Mouse (Mus musculus): ENCODE measurements at regions not wholly inside any gene's neighbourhood (a gene's known extent, or its start where the extent isn't known, plus 50 kb on each side); places are given as distances from the start of the nearest gene placed in this dataset.

GRCm38 (mm10) chr4:31601536-31601935 lies 362.4 kb upstream of the Map3k7 start:
- intact Hi-C loops (cut with DNase I) = no loop called here
- DNase-seq = no peak

DNA sequence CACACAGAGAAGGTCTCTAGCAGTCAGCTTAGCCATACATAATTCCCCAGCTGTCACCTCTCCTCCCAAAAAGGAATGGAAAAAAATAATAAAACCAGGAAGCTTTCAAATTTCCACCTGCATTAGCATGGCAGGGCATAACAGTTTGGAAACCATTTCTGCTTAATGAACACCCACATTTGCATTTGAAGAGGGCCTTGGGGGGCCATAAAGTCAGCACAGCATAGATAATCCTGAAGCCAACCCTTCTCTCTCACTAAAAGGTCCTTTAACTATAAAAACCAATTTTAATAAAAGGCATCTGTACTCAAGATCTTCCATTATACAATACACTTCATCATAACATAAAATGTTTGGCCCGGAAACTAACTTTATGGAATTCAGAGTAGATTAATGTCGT lies 360.1 kb upstream of the Map3k7 start:
- intact Hi-C loops (cut with DNase I) = no loop called here
- no peak for DNase-seq

DNA sequence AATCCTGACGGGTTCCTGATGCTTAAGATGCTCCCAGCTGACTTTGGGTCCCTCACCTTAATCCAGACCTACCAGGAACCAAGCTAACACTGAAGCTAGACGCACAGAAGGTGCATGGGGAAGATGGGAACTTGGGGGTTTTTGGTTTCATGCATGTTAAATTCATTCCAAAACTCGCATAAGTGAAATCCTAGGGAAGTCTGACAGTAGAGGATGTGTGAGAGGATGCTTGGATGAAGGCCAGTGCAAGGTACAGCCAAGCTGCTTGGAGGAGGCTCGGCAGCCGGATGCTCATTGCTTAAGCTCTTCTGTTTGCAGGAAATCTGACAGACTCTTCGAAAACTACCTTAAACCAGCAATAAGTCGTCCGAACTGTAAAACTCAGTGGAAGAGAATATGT lies 355.1 kb upstream of the Map3k7 start:
- DNase-seq = no peak
- intact Hi-C loops (cut with DNase I) = no loop called here

DNA sequence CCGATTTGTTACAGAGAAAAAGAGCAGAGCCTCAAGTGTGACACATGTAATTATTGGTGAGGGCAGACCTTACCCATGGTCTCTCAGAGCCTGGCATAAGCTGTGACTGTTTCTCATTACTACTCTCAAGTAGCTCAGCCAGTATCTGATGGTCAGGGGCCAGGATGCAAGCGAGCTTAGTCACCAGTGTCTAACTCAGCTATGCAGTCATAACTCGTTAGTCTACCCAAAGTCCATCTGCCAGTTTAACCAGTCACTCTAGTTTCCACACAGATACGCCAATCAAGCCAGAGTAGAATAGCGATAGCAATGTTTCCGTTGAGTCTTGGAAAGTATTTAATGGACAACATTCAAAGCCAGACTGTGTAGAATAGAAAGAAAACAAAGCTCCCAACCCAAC lies 354.3 kb upstream of the Map3k7 start:
- intact Hi-C loops (cut with DNase I) = no loop called here
- DNase-seq = no peak

GRCm38 (mm10) chr4:31612147-31612824 lies 351.6 kb upstream of the Map3k7 start:
- DNase-seq = no peak
- intact Hi-C loops (cut with DNase I) = no loop called here

- intact Hi-C loops (cut with DNase I) = no loop called here
Measured at GRCm38 (mm10) chr4:31612825-31613514, 350.9 kb upstream of the Map3k7 start.

DNA sequence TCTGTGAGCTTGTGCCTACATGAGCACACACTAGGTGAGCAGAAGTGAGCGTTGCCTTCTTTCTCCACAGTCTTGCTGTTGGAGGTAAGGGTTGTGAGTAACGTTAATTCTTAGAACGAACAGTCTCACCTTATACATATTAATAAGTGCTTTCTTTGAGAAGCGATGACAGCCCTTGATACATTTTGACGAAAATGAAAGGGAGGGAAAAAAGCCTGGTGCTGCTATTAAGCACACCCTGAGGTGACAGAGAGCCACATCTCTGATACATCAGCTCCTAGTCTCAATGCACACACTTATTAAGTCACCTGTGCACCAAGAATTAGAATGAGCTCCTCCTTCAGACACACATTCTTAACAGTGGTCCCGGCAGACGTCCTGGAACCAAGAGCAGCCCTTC lies 346.3 kb upstream of the Map3k7 start:
- DNase-seq = no peak
- intact Hi-C loops (cut with DNase I) = no loop called here

More at GRCm38 (mm10) chr4:31612825-31613514, 350.9 kb upstream of the Map3k7 start:
- no peak for DNase-seq

GRCm38 (mm10) chr4:31618026-31618425 lies 345.9 kb upstream of the Map3k7 start:
- no peak for DNase-seq

DNA sequence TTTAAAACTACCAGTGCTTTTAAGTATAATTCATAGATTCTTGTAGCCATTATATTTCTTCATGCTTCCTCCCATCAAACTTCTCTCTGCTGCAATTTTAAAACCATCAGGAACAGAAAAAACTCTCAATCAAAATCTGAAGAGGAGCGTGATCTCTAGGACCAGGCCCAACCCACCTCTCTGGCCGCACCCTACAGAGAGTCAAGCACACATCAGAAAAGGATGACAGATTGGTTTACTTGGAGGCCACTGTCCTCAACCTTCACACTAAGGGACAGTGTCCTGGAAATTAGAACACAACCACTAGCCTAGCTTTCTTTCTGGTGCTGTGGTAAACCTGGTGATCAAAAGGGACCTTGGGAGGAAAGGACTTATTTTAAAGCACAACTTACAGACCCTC lies 342.7 kb upstream of the Map3k7 start:
- intact Hi-C loops (cut with DNase I) = no loop called here
- DNase-seq = no peak

More at GRCm38 (mm10) chr4:31618026-31618425, 345.9 kb upstream of the Map3k7 start:
- intact Hi-C loops (cut with DNase I) = no loop called here

GRCm38 (mm10) chr4:31627053-31627452 lies 336.8 kb upstream of the Map3k7 start:
- no peak for DNase-seq
- intact Hi-C loops (cut with DNase I) = no loop called here

- peak; percentile 7 to 17 for DNase-seq
- intact Hi-C loops (cut with DNase I) = no loop called here
Measured at GRCm38 (mm10) chr4:31627777-31628176, 336.1 kb upstream of the Map3k7 start.

GRCm38 (mm10) chr4:31638564-31638963 lies 325.3 kb upstream of the Map3k7 start:
- intact Hi-C loops (cut with DNase I) = no loop called here
- DNase-seq = no peak

GRCm38 (mm10) chr4:31642161-31642560 lies 321.7 kb upstream of the Map3k7 start:
- intact Hi-C loops (cut with DNase I) = loop anchor here (5.0 kb wide), 1 partner anchor 120 kb away; no protein-coding TSS in a partner anchor
- peak; percentile 9 to 15 for DNase-seq

DNA sequence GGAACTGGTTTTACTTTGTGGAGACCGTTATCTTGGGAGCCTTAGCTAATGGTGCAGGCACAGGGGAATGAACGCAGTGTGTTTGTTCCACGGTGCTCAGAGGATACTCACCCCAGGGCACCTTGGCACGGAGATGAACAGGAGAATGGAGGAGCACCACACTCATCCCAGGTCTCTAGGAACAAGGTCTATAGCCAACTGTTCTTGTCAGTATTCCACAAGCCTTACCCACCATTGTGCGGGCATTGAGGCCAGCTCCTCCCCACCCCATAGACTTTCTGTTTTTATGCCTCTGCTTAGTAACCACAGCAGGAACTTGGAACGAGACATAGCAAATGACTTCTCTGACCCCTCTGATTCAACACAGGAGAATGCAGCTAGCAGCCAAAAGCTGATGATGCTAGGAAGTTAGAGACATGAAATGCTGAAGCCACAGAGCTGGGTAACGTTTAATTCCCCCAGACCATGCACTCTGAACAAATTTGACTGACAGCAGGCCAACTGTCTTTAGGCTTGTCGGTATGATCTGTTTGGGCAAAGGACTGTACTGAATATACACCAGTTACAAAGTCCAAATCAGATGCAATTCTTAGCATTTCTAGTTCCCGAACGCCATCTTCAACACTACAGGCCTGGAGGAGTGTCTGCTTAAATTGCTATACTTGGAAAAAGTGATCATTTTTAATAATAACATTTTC lies 321.2 kb upstream of the Map3k7 start:
- DNase-seq = peak; percentile 44 to 60
- intact Hi-C loops (cut with DNase I) = loop anchor here (5.0 kb wide), 1 partner anchor 120 kb away; no protein-coding TSS in a partner anchor

DNA sequence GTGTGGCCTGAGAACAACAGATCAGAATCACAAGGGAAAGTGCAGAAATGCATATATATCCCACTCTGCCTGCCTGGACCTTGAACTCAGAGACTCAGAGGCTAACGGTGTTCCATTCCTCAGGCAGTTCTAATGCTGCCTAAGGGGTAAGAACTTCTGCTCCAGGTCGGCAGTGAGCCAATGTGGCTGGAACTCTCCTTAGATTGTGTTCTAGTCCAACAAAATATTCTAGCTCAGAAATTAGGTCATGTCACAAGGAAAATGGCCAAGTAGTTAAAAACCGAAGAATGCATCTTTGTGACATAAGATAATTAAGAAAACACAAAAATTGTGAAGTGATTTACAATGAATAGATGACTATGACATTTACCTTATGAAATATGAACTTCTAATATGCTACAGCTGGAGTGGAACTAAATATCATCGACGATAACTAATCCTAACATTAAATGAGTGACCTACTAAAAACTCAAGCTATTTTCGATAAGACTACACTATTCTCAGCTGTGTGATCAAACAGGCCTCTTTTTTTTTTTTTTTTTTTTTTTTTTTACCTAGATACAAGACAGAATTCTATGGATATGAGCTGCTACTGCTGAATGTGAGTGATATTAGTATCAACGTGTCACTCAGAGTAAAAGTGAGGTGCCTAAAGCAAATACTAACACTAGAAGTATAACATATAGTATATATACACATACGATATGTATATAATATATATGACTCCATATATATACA lies 315.1 kb upstream of the Map3k7 start:
- intact Hi-C loops (cut with DNase I) = no loop called here
- DNase-seq = no peak

GRCm38 (mm10) chr4:31655364-31656106 lies 308.4 kb upstream of the Map3k7 start:
- intact Hi-C loops (cut with DNase I) = no loop called here
- no peak for DNase-seq

DNA sequence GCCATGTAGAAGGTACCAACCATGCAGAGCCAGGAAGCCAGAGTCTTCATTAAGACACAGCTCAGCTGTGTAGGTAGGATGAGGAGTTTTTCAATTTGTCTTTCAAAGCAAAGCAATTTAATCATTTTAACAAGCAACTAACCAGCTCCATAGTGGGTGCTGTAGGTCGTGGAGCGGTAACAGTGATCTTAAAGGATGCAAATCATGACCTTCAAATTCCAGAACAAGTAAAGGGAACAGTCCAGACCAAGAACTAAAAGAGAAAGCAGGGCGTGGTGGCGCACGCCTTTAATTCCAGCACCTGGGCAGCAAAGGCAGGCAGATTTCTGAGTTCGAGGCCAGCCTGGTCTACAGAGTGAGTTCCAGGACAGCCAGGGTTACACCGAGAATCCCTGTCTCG lies 307.8 kb upstream of the Map3k7 start:
- no peak for DNase-seq
- intact Hi-C loops (cut with DNase I) = no loop called here

DNA sequence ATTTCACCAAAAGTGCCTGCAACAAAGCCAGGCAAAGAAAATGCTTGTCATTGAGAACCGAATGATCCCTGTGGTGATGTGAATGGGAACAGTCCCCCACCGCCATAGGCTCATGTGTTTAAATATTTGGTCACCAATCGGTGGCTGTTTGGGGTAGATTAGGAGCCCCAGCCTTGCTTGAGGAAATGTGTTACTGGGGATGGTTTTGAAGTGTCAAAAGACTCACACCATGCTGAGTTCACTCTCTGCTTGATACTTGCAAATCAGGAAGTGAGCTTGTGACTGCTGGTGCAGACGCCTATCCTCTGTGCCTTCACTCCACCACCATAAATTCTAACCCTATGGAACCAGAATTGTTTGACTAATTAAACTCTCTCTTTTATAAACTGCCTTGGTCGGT lies 305.1 kb upstream of the Map3k7 start:
- intact Hi-C loops (cut with DNase I) = no loop called here
- no peak for DNase-seq

- intact Hi-C loops (cut with DNase I) = loop anchor here (10.0 kb wide), 1 partner anchor 164 kb away; no protein-coding TSS in a partner anchor
- DNase-seq = no peak
Measured at GRCm38 (mm10) chr4:31660896-31661295, 303.0 kb upstream of the Map3k7 start.

GRCm38 (mm10) chr4:31671530-31672170 lies 292.2 kb upstream of the Map3k7 start:
- DNase-seq = no peak
- intact Hi-C loops (cut with DNase I) = no loop called here
